11 mouse cellular contexts compared by ENCODE assay signal in the genomic region with DNA sequence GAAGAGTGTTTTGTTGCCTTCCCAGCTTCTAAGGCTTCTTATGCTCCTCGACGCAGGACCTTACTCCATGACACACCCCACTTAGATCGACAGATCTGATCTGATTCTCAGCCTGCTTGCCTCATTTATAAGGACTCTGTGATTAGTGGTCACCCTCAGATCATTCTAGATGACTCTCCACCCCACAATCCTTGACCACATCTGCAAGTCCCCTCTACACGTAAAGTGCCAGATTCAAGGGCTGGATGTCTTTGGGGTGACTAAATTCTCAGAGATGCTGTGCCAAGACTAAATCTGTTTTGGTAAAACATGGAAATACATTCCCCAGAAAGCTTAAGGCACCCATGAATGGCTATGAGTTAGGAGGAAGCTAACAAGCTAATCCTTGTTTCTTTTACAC. TPM values are rescaled to one million over a fixed set of nuclear protein-coding genes. Genes with fewer than 3 reads are reported as not detected.
DNase-seq lines count a peak whose midpoint lies in the region; ATAC-seq lines count a peak whose summit lies in the region.
"Had no signal": no experiment of that assay in that cellular context is flagged by ENCODE, and none has a peak within 500 bp of the region (broad histone marks: within the 10 kb centered on the region; RNA-seq: fewer than 3 reads in every experiment).

No protein-coding gene starts in this region.

- peaks cover 15% of the 10 kb centered on the region for H3K36me3 ChIP-seq in heart, embryonic 10.5 days
- H3K36me3 ChIP-seq in midbrain, embryonic 11.5 days (ENCODE audit: control insufficient read depth, insufficient read depth, low read length): no peaks in the 10 kb centered on the region
- H3K36me3 ChIP-seq in midbrain, embryonic 16.5 days (ENCODE audit: control insufficient read depth, insufficient read depth, low read length): no peaks in the 10 kb centered on the region
- no peaks in the 10 kb centered on the region for H3K36me3 ChIP-seq in embryonic facial prominence, embryonic 14.5 days (ENCODE audit: control insufficient read depth, insufficient read depth, low read length)
- H3K36me3 ChIP-seq in limb, embryonic 13.5 days: no peaks in the 10 kb centered on the region

- peak overlapping the region; percentile 93 for H3K27ac ChIP-seq in heart, embryonic 10.5 days
- peak overlapping the region; percentile 20; the same call in 1 of the 2 replicates for H3K27ac ChIP-seq in midbrain, embryonic 11.5 days (ENCODE audit: low read depth, low read length)
- no peak overlapping the region for H3K27ac ChIP-seq in midbrain, embryonic 16.5 days (ENCODE audit: low read length)
- peak overlapping the region; percentile 91; the same call in 1 of the 2 replicates for H3K27ac ChIP-seq in embryonic facial prominence, embryonic 14.5 days (replicated peaks; ENCODE audit: low read depth, low read length)
- peak overlapping the region; percentile 83; the same call in 1 of the 2 replicates for H3K27ac ChIP-seq in limb, embryonic 13.5 days

- H3K4me1 ChIP-seq in heart, embryonic 10.5 days: peaks cover 28% of the 10 kb centered on the region
- H3K4me1 ChIP-seq in midbrain, embryonic 11.5 days (ENCODE audit: control insufficient read depth, insufficient read depth, low read length): peaks cover 8% of the 10 kb centered on the region; the same call in 1 of the 2 replicates
- H3K4me1 ChIP-seq in midbrain, embryonic 16.5 days (ENCODE audit: control insufficient read depth, insufficient read depth, low read length): peaks cover 13% of the 10 kb centered on the region
- peaks cover 22% of the 10 kb centered on the region for H3K4me1 ChIP-seq in embryonic facial prominence, embryonic 14.5 days (ENCODE audit: control insufficient read depth, insufficient read depth, low read length)
- H3K4me1 ChIP-seq in limb, embryonic 13.5 days: peaks cover 25% of the 10 kb centered on the region

- no peak for DNase-seq in heart, embryonic 10.5 days (ENCODE audit: low spot score)
- DNase-seq in heart, adult 9 months (ENCODE audit: low spot score in 2 of 2): no peak
- DNase-seq in midbrain, embryonic 11.5 days (ENCODE audit: low spot score, missing footprints): peak; percentile 78
- DNase-seq in embryonic facial prominence, embryonic 14.5 days (ENCODE audit: low spot score): no peak
- no peak for DNase-seq in B cell, adult 2 months
- DNase-seq: adrenal gland, adult 8-10 months; liver; right cerebral cortex, postnatal 14 days had no signal

- no peak for ATAC-seq in midbrain, embryonic 11.5 days (ENCODE audit: low FRiP score)
- no peak for ATAC-seq in midbrain, embryonic 16.5 days
- no peak for ATAC-seq in embryonic facial prominence, embryonic 14.5 days (ENCODE audit: low read depth)
- no peak for ATAC-seq in limb, embryonic 13.5 days (ENCODE audit: low FRiP score, low read depth)
- ATAC-seq in erythroid progenitor cell, adult 5-6 weeks (replicated peaks; ENCODE audit: low FRiP score, poor library complexity, severe bottlenecking): no peak

- no peak overlapping the region for H3K4me2 ChIP-seq in midbrain, embryonic 11.5 days
- H3K4me2 ChIP-seq in midbrain, embryonic 16.5 days (ENCODE audit: low read length): no peak overlapping the region
- H3K4me2 ChIP-seq in embryonic facial prominence, embryonic 14.5 days (ENCODE audit: low read depth, low read length): peak overlapping the region; percentile 58; the same call in 1 of the 2 replicates
- H3K4me2 ChIP-seq in limb, embryonic 13.5 days (replicated peaks): no peak overlapping the region

- H3K4me3 ChIP-seq in heart, embryonic 10.5 days: peak overlapping the region; percentile 60; the same call in 1 of the 2 replicates
- H3K4me3 ChIP-seq in midbrain, embryonic 11.5 days (ENCODE audit: low read depth, low read length): no peak overlapping the region
- no peak overlapping the region for H3K4me3 ChIP-seq in midbrain, embryonic 16.5 days (ENCODE audit: low read depth, low read length)
- H3K4me3 ChIP-seq in embryonic facial prominence, embryonic 14.5 days (ENCODE audit: low read depth, low read length): no peak overlapping the region
- H3K4me3 ChIP-seq in limb, embryonic 13.5 days: no peak overlapping the region

- no peak overlapping the region; the same call in 1 of the 2 replicates for H3K9ac ChIP-seq in midbrain, embryonic 11.5 days (ENCODE audit: low read length)
- no peak overlapping the region for H3K9ac ChIP-seq in midbrain, embryonic 16.5 days (ENCODE audit: low read depth, low read length)
- H3K9ac ChIP-seq in embryonic facial prominence, embryonic 14.5 days (ENCODE audit: low read depth, low read length): no peak overlapping the region
- no peak overlapping the region for H3K9ac ChIP-seq in limb, embryonic 13.5 days

- H3K9me3 ChIP-seq in heart, embryonic 10.5 days: no peaks in the 10 kb centered on the region
- no peaks in the 10 kb centered on the region for H3K9me3 ChIP-seq in midbrain, embryonic 11.5 days (ENCODE audit: control insufficient read depth, low read length)
- H3K9me3 ChIP-seq in midbrain, embryonic 16.5 days (replicated peaks; ENCODE audit: control insufficient read depth, low read length, poor library complexity, severe bottlenecking): no peaks in the 10 kb centered on the region
- H3K9me3 ChIP-seq in embryonic facial prominence, embryonic 14.5 days (ENCODE audit: control insufficient read depth, low read length): no peaks in the 10 kb centered on the region
- H3K9me3 ChIP-seq in limb, embryonic 13.5 days: no peaks in the 10 kb centered on the region

- WGBS in heart, embryonic 10.5 days: 88% methylated on average over 4 of the region's 4 CpGs
- 78% methylated on average over 4 of the region's 4 CpGs for WGBS in midbrain, embryonic 11.5 days
- 72% methylated on average over 4 of the region's 4 CpGs for WGBS in midbrain, embryonic 16.5 days
- WGBS in embryonic facial prominence, embryonic 14.5 days: 74% methylated on average over 4 of the region's 4 CpGs
- 79% methylated on average over 4 of the region's 4 CpGs for WGBS in limb, embryonic 13.5 days

- no peaks in the 10 kb centered on the region for H3K27me3 ChIP-seq in heart, embryonic 10.5 days (ENCODE audit: insufficient read depth, poor library complexity, severe bottlenecking)
- H3K27me3 ChIP-seq in midbrain, embryonic 11.5 days (ENCODE audit: control insufficient read depth, insufficient read depth, low read length): no peaks in the 10 kb centered on the region
- no peaks in the 10 kb centered on the region for H3K27me3 ChIP-seq in midbrain, embryonic 16.5 days (ENCODE audit: control insufficient read depth, insufficient read depth, low read depth, low read length)
- no peaks in the 10 kb centered on the region for H3K27me3 ChIP-seq in embryonic facial prominence, embryonic 14.5 days (replicated peaks; ENCODE audit: control insufficient read depth, insufficient read depth, low read length)
- no peaks in the 10 kb centered on the region for H3K27me3 ChIP-seq in limb, embryonic 13.5 days

RNA-seq across cellular contexts. Expression of gene Txlnb, which starts 0.8 kb away (rescaled TPM):
- 18.8 and 41.2 TPM in 2 replicates for polyA plus RNA-seq in heart, embryonic 10.5 days (2016; fragmentation: Nextera tagmentation; extraction: Ambion mirVana)
- 5.8 TPM in 2 replicates for polyA plus RNA-seq in midbrain, embryonic 11.5 days (2014; fragmentation: Nextera tagmentation; extraction: Ambion mirVana)
- 0.87 and 1.6 TPM in 2 replicates for polyA plus RNA-seq in midbrain, embryonic 16.5 days (2015; fragmentation: Nextera tagmentation; extraction: Ambion mirVana)
- polyA plus RNA-seq in embryonic facial prominence, embryonic 14.5 days (2014; fragmentation: Nextera tagmentation; extraction: Ambion mirVana): 6.7 and 8.2 TPM in 2 replicates
- polyA plus RNA-seq in limb, embryonic 13.5 days (2015; fragmentation: Nextera tagmentation; extraction: Ambion mirVana): 3.8 and 4.5 TPM in 2 replicates
- total RNA-seq in erythroid progenitor cell, adult 5-6 weeks (2015; ENCODE audit: low replicate concordance): not detected in 2 replicates
- total RNA-seq in erythroid progenitor cell, adult 5-6 weeks (2017; ENCODE audit: low replicate concordance): not detected in 2 replicates
